Mouse (Mus musculus): ENCODE measurements at regions not wholly inside any gene's neighbourhood (a gene's known extent, or its start where the extent isn't known, plus 50 kb on each side); places are given as distances from the start of the nearest gene placed in this dataset.

DNA sequence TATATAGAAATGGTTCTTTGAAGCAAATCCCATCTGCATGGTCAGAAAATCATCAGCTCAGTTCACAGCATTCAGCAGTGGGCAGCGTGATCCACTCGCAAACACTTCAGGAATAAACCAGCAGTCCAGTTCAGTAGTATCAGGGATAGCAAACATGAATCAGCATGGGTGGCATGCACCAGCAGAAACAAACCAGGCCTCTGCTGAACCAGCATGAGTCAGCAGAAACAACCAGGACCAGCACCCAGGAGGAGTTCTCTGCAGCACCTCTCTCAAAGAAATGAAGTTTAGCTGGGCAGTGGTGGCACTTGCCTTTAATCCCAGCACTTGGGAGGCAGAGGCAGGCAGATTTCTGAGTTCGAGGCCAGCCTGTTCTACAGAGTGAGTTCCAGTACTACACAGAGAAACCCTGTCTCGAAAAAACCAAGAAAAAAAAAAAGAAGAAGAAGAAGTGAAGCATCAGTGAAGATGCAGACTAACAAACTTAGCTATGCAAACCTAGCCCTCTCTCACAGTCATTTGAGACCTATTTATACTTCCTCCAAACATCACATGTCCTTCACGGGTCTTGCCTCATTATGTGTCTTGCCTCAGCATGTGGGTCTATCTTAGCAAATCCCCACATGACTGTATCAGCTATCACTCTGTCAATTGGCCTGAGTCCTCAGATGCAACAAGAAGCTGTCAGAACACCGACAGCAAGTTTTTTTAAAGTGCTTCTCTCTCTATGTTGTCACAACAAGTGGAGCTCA, 80.2 kb downstream of the Fthl17a start:
- H3K9ac ChIP-seq: no peak overlapping the region
- WGBS: 82% methylated on average over 6 of the region's 6 CpGs

DNA sequence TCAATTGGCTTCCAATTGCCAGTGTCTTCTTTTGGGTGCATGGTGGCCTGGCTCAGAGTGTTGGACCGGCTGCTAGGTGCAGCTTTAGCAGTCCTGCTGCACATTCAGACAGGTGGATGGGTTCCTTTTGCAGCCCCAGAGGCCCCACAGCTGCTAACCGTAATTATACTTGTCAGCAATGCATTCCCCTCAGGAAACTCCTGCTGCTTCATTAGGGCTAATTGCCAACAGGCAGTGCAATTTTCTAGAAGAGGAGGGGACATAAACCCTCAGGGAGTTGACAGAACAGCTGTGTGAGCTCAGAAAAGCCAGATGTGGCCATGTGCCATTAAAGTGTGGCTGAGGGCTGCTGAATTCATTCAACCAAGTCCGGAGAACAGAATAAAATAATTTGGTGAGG, 94.0 kb downstream of the Fthl17a start:
- H3K36me3 ChIP-seq: no peaks in the 10 kb centered on the region
- H3K4me1 ChIP-seq: 0 out of 2 replicates have a peak, but pooled peaks cover 5% of the 10 kb centered on the region
- H3K27ac ChIP-seq: no peak overlapping the region
- no peak overlapping the region for H3K9ac ChIP-seq
- H3K27me3 ChIP-seq: no peaks in the 10 kb centered on the region
- no peak overlapping the region for H3K4me2 ChIP-seq (replicated peaks)
- no peak overlapping the region for H3K4me3 ChIP-seq
- no peaks in the 10 kb centered on the region for H3K9me3 ChIP-seq
- peak; percentile 40; the same call in 1 of the 2 replicates for ATAC-seq (ENCODE audit: low FRiP score, low read depth)
- WGBS: 18% methylated on average over 3 of the region's 3 CpGs

More for the DNA sequence above, 80.2 kb downstream of the Fthl17a start:
- H3K4me3 ChIP-seq: no peak overlapping the region
- H3K27me3 ChIP-seq: 0 out of 2 replicates have a peak, but pooled peaks cover 3% of the 10 kb centered on the region
- no peak overlapping the region for H3K4me2 ChIP-seq (replicated peaks)
- H3K4me1 ChIP-seq: no peaks in the 10 kb centered on the region
- no peak for ATAC-seq (ENCODE audit: low FRiP score, low read depth)
- no peaks in the 10 kb centered on the region for H3K9me3 ChIP-seq
- no peak overlapping the region for H3K27ac ChIP-seq
- no peaks in the 10 kb centered on the region for H3K36me3 ChIP-seq

DNA sequence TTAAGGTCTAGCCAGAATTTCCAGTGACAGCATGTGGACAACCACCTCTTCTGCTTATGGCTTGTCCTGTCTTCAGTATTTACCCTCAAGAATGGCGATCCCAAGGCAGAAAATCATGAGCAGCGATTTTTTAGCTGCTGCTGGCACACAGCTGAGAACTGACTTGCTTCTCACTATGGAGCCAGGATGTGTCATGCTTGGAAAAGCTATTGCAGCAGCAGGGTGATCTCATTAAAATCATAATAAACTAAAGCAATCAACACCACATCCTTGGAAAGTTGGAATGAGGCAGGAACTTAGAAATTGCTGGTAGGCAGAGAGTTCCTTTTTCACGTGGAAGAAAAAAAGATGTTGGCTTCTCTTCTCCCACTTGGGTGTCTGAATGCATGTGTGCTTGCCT, 125.8 kb downstream of the Fthl17a start:
- Histone ChIP-seq H3K27ac (no peak overlapping the region), H3K36me3 (no peaks in the 10 kb centered on the region), H3K27me3 (no peaks in the 10 kb centered on the region), H3K4me2 (replicated peaks) (no peak overlapping the region), H3K4me3 (no peak overlapping the region), H3K9me3 (no peaks in the 10 kb centered on the region), H3K4me1 (no peaks in the 10 kb centered on the region), H3K9ac (no peak overlapping the region)
- no peak for ATAC-seq (ENCODE audit: low FRiP score, low read depth)
- 38% methylated on average over 3 of the region's 3 CpGs for WGBS

DNA sequence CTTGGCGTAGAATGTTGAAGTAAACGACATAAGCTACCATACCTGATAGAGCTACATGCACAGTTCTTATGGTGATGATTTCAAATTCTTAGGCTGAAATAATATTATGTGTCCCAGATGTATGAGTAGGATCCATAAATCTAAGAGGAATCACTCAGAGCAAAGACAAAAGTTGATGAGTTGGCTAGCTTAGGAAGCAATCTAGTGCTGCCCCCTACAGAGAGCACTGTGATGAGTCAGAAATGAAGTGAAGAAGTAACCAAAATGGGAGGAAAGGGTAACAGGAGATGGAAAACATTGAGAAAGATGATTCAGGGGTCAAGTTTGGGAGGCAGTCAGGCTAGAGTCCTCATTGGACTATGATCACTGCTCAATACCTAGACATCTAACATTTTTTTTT, 135.0 kb downstream of the Fthl17a start:
- H3K4me3 ChIP-seq: no peak overlapping the region
- no peak for ATAC-seq (ENCODE audit: low FRiP score, low read depth)
- 87% methylated on average over 2 of the region's 2 CpGs for WGBS

More for the DNA sequence above, 135.0 kb downstream of the Fthl17a start:
- Histone ChIP-seq H3K36me3 (no peaks in the 10 kb centered on the region), H3K27ac (no peak overlapping the region), H3K4me2 (replicated peaks) (no peak overlapping the region), H3K9me3 (no peaks in the 10 kb centered on the region), H3K4me1 (no peaks in the 10 kb centered on the region), H3K27me3 (no peaks in the 10 kb centered on the region), H3K9ac (no peak overlapping the region)
